Mouse (Mus musculus) C2C12 (cell line): ENCODE measurements around the gene Hist1h1d.

ENCODE experiments used
- CEBPB ChIP-seq: IDR thresholded peaks from one replicate; pipeline ENCODE4 v1.6.1; 2011; ENCODE audit warnings: low read depth, mild to moderate bottlenecking, control low read depth, moderate library complexity
- CTCF ChIP-seq: IDR thresholded peaks from one replicate; pipeline ENCODE4 v1.5.1; 2011; ENCODE audit not compliant: control insufficient read depth, insufficient read depth, insufficient read length
- FOSL1 ChIP-seq: IDR thresholded peaks from one replicate; pipeline ENCODE4 v1.8.0; 2011; ENCODE audit warnings: mild to moderate bottlenecking, low read length; ENCODE audit not compliant: poor library complexity, insufficient read depth, severe bottlenecking
- MAX ChIP-seq: IDR thresholded peaks from one replicate; pipeline ENCODE4 v1.6.1; 2011; ENCODE audit warnings: mild to moderate bottlenecking, control low read depth
- MYOD1 ChIP-seq: IDR thresholded peaks from one replicate; pipeline ENCODE4 v1.6.1; 2011; ENCODE audit warnings: low read depth; ENCODE audit not compliant: control insufficient read depth, insufficient read length
- MYOG ChIP-seq: IDR thresholded peaks from one replicate; pipeline ENCODE4 v1.6.1; 2011; ENCODE audit not compliant: control insufficient read depth, insufficient read length; ENCODE audit errors: extremely low read depth
- USF1 ChIP-seq: IDR thresholded peaks from one replicate; pipeline ENCODE4 v1.6.1; 2011; ENCODE audit warnings: low read depth, mild to moderate bottlenecking, control low read depth, moderate library complexity

DNA sequence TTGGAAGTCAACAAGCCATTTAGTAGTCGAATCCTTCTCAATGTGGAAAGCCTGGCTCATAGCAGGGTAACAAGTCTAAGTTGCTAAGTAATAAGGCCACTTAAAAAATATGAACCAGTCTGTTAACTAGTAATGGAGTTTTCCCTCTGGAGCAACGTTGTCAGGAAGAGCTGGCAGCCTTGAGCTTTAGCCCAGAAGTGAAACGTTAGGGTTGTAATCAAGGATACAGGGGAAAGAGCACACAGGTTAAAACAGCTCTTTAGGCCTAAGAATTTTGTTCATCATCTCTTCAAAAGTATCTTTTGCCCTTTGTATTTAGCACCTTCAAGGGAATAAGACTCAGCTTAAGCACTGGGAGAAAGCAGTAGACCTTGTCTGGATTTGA is 2.3 kb upstream of the Hist1h1d start:
- no peak for TF ChIP-seq CTCF
- no peak for TF ChIP-seq MYOG
- no peak for TF ChIP-seq CEBPB
- TF ChIP-seq USF1, result no peak
- TF ChIP-seq MAX, result no peak
- no peak for TF ChIP-seq FOSL1
- TF ChIP-seq MYOD1, result no peak
